Mouse (Mus musculus): ENCODE data around the gene Birc3.
"Not testable (repeated sequence)": the region's sequence is repeated elsewhere in the genome, so short reads cannot be mapped to it uniquely, and the experiment has no call there.

Birc3 gene

DNA sequence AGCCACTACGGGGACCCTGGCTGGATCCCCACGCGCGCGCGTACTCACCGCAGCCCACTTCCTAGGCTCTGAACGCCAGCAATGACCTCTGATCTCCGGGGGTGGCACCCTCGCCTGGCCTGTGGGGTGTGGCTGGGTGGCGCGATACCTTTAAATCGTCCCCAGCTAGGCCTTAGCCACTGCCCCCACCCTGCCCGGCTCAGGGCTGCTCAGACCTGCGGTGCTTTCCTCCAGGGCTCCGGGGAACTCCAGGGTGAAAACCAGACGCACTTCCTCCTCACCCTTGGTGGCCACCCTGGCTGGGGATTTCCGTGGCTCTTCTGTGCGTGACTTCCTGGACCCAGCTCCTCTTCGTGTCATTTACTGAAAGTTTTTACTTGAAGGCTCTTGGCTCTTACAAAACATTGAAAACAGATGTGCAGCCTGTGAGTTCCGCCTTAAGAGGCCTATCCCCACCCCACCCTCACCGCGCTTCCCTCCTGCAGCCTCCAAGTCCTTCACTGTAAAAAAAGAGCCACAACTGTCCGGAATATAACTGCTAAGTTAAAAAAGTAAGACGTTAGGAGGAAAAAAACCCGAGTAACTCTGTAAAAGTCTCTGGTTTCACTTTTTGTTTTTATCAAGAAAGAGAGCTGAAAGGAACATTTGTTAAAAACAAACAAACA, at the start of gene Birc3:
Gene Birc3 (minus strand): TSS at position 412 of the 665 bp plus-strand sequence.
- DNase-seq: peak; percentile 68

DNA sequence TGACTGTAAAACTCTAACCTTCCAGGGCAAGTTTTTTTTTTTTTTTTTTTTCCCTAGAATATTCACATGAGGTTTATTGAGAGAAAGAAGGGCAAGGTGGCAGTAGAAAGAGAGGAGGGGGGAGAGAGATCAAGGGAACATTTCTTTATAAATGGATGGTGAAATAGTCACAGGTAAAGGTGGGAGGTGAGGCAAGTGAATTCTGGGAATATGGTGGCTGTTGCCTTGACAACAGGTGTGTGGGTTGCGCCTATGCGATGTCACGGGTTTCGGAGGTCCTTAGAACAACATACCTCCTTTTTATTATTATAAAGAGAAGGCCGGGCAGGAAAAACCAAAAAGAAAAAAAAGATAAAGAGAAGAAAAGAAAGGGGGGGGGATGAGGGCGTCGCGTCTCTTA, 41.9 kb upstream of the Birc3 start:
- DNase-seq: no peak

DNA sequence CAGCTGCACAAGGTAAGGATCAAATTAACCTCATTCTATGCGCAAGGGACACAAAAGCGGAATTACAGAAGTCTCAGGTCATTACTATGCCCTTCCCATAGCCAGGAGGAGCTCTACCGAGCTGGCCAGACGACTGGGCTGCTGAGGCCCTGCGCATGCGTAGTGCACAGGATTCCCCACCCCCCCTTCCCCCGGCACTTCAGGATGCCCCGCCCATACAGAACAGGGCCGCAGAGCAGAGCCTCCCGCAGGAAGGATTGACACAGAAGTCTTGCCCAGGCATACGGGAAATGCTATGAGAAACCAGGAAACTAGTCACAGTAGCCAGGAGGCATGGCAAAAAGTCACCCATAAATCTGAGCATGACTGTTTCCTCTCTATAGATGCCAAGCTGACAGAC, 41.5 kb upstream of the Birc3 start:
- DNase-seq: peak; percentile 91

DNA sequence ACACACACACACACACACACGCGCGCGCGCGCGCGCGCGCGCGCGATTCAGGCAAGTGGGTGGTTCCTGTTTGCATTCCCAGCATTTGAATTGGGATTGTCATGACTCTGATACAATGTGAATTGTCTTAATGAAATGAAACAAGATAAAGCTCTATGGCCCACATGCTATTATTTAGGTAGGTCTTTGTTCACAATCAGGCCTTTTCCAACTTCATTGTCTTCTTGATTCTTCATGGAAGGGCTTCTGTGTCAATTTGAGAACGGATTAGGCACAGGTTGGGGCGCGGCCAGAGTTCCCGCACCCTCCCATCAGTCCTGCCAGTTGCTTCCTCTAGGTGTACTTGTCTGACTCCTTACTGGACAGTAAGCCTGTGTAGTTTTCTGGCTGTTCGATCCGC, 41.0 kb upstream of the Birc3 start:
- DNase-seq: peak; percentile 29

DNA sequence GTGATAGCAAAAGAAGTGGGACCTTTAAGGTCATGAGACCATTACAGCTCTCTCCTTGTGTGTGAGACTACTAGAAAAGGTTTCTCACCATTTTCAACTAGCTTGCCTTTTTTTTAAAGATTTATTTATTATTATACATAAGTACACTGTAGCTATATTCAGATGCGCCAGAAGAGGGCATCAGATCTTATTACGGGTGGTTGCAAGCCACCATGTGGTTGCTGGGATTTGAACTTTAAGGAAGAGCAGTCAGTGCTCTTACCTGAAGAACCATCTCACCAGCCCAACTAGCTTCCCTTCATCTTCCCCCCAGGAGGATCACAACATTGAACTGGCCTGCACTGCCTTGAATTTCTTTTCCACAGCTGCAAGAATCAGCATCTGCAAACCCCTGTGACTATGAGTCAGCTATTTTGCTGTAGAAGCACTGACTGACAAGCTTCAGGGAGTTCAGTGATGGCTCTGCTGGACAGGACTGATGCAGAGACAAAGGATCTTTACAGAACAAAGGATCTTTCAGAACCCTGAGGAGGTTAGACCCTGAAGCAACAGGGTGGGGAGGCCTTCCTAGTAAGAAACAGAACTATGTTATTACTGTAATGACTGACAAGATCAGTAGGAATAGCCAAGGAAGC, 34.5 kb upstream of the Birc3 start:
- DNase-seq: no peak

DNA sequence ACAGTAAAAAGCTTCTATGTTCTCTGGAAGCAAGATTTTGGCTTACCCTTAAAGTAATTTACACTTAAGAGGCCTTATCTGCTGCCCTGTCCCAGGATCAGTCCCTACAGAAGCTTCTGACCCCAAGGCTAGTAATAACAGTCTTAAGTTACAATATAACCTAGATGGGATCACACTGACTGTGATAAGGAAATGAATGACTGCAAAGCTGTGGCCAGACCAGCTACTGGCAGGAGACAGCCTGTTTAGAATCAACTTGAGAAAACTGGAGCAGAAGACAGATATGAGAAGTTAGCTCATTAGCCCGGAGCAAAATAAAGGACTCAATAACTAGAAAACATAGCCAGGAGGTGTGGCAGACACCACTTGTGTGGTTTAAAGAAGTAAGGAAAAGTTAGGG, 33.6 kb upstream of the Birc3 start:
- no peak for DNase-seq

DNA sequence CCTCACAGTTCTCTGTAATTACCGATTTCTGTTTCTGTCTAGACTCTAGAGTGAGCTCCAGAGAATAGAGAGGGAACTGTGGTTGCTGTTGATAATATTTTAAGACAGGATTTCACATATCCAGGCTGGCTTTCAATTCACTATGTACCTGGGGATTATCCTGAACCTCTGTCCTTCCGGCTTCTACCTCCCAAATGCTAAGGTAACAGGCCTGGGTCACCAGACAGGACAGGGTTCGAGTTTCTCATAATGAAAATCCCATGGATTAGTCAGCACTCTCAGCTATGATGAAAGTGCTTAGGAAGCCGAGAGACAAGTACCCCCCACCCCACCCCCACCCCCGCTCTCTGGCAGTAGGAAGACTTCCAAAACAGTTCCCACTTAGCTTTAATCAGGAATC, 30.8 kb upstream of the Birc3 start:
- DNase-seq: no peak

DNA sequence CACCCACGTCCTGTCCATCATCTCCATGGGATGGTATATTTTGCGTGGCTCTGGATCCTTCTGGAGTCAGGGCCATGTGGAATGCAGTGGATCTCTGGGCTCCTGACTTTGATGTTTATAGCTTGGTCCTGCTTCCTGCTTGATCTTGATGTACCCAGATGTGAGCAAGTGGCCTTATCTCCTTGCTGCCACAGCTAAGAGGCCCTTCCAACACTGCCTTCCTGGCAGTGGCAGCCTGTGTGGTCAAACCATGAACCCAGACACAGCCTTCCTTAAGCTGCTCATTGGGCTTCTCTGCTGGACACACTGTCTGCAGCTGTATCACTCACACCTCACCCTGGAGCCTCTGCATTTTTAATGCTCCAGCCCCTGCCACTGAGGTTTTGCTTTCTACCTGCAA, 30.3 kb upstream of the Birc3 start:
- no peak for DNase-seq

DNA sequence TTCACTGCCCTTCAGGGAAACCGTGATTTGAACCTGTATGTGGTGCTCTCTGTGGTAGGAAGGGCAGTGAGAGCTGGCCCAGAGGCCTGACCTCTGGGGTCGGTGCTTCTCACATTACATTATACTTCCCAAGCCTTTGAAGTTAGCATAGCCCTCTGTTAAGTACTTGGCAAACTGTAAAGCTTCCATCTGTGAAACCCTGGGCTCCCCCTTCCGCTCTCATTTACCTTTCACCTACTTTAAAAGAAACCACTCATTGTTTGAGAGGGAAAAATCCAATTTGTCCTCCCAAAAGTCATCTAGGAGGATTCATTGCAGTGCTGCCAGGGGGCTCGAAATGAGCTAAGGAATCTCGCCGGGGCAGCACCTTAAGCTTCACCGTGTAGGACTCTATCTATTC, 29.3 kb upstream of the Birc3 start:
- peak; percentile 78 for DNase-seq

DNA sequence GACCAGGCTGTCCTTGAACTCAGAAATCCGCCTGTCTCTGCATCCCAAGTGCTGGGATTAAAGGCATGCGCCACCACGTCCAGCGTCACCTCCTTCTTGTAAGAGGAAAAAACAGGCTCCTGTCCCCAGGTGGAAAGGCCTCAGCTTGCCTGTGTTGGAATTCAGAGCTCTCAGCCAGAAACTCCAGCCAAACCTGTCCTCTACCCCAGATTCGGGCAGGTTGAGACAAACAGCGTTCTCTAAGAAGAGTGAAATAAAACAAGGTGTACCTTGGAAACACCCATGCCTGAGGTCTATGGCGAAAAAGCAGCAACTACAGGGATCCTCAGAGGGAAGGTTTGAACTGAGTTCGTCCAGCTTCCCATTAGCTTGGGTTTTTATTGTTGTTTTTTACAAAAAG, 28.0 kb upstream of the Birc3 start:
- DNase-seq: no peak

DNA sequence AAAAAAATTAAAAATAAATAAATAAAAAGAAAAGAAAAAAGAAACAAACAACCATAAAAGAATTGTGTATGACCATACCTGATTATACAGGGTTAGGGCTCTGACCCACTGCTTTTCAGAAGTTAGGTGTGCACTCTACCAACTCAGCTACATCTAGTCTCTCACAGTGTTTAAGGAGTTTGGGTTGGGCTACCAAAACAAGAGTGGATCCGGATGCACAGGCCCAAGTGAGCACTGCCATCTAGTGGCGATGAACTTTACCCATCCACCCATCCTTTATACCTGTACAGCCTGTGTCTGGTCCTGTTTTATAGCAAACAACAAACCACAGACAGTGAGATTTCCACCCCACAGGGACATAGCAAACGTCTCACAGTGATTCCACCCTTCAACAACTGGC, 24.5 kb upstream of the Birc3 start:
- DNase-seq: peak; percentile 80

DNA sequence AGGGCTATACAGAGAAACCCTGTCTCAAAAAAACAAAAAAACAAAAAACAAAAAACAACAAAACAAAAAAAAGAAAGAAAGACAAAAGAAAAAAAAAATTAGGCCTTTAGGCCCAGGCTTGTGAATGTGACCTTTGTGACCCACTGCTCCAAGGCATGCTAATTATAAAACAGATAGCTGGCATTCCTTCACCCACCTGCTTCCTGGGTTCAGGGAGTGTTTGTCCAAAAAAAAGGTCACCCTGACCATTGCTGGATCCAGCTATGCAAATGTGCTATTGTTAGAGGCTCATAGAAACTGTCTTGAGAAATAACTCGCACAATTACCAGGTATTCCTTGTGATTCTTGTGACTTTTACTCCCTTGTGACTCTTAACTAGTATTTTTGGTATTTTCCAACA, 18.8 kb upstream of the Birc3 start:
- not testable (repeated sequence) for DNase-seq

DNA sequence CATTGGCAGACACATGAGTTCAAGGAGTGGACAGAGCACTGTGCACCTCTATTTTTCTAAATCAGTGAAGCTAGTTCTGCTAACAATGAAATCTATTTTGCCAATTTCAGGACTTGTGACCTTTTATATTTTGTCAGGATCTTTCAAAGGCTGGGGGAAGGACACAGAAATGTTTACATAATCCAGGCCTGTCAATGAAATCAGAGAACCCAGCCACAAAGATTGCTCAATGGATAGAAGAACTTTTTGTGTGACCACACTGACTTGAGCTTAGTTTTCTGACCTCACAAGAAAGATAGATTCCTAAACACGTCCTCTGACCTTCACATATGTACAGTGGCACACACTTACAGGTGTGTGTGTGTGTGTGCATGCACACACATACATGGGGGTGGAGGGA, 18.2 kb upstream of the Birc3 start:
- no peak for DNase-seq

DNA sequence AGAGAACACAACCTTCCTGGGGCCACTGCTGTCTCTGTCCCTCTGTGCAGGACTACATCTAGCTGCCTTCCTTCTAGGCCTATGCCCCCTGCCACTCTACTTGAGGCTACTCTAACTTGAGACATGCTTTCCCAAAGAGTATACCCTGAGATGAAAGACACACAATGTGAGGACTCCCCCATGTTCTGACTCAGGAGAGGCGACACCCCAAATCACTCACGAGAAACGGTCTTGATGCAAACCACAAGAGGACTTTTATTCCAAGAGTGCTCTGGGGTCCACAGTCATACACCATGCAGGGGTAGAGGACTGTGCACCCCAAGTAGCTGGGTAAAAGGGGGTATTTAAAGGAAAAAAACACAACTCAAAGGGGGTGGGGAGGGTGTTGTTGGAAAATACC, 11.4 kb upstream of the Birc3 start:
- no peak for DNase-seq

DNA sequence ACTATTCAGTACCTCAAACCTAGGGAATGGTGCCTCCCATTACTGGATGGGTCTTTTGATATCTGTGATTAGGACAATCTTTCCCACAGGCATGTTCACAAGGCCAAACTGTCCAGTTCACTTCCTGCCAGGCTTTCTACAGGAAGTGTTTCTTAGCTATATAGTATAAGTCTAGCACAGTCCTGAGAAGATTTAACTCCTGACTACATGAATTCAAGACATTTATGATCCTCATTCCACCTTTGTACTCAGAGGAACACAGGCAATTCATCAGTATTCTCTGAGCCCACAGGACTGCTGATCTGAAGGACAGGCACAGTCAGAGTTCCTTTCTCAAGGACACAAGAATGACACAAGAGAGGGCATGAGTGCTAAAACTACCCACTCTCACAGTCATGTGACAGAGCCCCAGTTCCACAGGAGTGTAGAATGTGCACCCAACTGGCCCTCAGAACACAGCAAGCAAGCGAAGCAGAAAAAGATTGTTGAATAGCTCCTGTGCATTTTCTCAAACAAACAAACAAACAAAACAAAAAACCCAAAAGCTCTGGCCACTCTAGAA, 9.4 kb upstream of the Birc3 start:
- DNase-seq: no peak

DNA sequence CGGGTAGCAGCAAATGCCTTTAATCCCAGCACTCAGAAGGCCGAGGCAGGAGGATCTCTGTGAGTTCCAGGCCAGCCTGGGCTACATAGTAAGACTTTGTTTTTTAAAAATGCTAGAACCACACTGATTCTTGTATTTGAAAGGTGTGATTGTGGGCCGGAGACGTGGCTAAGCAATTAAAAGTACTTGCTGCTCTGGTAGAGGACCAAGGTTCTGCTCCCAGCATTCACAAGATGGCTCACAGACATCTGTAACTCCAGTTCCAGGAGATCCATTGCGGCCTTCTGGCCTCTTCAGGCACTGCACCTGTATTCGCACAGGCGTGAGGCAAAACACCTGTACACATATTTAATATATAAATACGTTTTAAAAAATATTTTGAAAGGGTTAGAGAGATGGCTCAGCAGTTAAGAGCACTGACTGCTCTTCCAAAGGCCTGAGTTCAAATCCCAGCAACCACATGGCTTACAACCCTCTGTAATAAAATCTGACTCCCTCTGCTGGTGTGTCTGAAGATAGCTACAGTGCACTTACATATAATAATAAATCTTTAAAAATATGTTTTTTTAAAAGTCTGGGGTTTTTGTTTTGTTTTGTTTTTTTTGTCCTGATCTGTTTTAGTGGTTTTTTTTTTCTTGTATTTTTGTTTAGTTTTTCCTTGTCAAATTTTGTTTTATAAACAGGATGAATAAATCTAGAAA, 675 bp upstream of the Birc3 start:
- no peak for DNase-seq

DNA sequence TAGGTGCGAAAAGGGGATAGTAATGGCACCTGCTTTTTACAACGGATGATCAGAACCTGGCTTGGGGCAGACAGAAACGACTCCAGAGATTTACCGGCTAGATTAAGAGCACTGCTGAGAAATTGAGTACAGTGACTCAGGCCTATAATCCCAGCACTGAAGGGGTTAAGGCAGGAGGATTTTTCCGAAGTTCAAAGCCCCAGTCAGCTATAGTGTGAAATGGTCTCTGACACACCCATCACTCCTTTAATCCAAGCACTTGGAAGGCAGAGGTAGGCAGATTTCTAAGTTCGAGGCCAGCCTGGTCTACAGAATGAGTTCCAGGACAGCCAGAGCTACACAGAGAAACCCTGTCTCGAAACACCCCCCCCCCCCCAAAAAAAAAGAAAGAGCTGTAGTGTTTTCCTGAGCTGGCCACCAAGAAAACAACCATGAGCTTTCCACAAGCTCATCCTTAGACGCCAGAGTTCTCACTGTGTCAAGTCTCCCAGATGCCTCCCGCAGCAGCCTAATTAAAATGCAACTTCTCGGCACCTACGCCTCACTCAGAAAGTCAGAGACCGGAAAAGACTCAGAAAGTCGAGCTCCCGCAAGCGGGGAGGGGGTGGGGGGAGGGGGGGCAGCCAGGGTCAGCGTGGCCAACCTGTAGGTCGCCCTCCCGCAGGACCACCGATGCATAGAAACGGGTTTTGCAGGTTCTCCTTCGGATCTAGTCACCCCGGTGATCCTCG, 777 bp downstream of the Birc3 start:
- DNase-seq: peak; percentile 53

DNA sequence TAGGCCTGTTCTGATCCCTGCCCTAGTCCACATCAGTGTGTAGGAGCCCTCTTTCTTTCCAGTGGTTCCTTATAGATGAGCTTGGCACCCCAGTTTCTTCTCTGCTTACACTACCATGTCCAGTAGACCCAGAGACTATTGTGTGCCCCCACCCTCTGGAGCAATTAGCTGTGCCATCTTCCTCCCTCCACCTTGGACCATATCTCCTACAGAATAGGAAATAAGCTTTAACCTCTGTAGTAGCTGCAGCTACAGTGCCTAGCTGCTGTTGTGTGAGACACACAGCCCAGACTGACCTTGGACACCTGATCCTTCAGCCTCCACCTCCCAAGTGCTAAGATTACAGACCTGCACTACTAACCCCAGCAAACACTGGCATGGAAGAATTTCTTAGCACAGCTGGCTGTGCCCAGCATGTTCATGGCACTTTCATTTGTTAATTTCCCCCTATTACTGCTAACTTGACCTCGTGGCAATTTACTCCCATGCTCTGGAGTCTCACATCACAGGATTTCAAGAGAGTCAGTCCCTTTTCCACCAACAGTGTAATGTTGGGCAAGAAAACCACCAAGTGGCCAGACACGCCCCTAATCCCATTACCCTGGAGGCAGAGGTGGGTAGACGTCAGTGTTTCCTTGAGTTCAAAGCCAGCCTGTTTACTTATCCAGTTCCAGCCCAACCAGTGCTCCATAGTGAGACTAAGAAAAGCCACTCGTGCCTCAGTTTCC, 1.5 kb downstream of the Birc3 start:
- DNase-seq: no peak

DNA sequence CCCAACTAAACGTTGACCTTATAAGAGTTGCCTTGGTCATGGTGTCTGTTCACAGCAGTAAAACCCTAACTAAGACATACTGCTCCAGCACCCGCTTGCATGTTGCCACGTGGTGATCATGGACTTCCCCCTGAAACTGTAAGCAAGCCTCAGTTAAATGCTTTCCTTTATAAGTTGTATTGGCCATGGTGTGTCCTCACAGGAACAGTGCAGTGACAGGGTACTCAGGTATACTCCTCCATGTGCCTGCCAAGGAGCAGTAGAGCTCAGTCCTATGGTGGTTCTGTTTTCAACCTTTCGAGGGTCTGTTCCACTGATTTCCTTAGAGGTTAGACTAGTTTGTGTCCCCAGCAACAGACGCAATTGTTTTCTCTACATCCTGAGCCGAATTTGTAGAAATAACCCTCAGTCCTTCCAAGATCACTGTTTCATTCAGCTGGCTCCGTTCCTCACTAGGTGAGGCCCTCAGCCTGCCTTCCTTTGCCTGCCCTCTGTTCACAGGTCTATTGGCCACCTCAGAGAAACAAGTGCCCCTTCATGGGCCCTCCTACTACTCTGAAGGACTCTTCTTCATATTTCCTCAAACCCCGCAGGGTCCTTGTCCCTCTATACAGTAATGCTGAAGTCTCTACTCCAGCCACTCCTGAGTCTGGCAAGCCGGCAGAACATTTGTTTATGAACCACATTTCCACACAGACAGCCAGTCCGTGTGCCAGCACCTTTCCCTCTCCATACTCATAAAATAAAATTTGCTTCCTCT, 2.2 kb downstream of the Birc3 start:
- no peak for DNase-seq

DNA sequence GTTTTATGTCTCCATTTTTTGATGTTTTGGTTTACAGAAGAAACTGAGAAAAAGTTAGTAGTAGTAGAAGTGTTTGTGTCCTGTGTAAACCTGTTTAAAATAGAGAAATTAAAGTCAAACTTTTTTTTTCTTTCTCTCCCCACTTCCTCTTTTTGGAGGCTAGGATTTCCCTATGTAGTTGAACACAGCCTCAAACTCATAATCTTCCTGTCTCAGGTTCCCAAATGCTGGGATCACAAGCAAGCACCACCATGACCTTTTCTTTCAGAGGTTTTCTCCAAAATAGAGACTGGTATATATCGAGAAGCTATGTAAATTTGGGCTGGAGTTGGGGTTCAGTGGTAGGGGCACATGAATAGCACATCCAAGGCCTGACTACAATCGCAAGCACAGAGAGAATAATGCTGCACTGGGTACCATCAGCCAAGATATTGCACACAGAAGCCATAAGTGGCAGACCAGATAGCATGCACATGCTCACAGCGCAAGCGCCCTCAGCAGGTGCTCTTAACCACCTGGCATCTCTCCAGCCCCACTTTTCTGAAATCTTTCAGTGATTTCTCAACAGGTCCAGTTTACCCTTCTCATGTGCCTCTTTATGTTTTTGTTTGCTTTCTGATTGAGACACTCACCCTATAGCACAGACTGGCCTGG, 4.0 kb downstream of the Birc3 start:
- DNase-seq: no peak

DNA sequence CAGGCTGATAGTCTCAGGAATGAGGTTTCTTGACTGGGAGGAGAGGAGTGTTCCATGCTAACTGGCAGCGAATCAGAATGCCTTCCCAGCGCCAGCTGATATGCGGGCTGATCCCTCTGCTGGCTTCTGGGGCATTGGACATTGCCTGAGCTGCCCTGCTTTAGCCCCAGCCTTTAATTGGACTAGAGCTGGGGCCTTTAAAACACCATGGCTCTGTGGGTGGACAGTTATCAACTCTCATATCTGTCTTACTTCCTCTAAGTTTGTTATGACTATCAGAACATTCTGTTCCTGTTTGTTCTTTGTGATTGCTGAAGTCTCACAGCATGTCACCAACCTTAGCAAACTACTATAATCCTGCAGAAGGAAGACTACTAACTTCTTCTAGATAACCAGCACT, 5.0 kb downstream of the Birc3 start:
- DNase-seq: no peak

Measured in embryo, embryonic 11 days (tissue).